Mouse (Mus musculus) olfactory bulb, adult 2 months (tissue): ENCODE data around the gene Nln.

Source experiments
- CTCF ChIP-seq: fragments of 200-500 bp; IDR thresholded peaks from 2 replicates; pipeline ENCODE4 v1.5.1; 2012; ENCODE audit warnings: low read depth, mild to moderate bottlenecking, low read length, moderate library complexity; ENCODE audit not compliant: insufficient read depth
- POLR2A ChIP-seq: fragments of 200-500 bp; IDR thresholded peaks from 2 replicates; pipeline ENCODE4 v1.6.1; 2012; ENCODE audit warnings: mild to moderate bottlenecking, low read depth, low read length, moderate library complexity; ENCODE audit not compliant: insufficient read depth

DNA sequence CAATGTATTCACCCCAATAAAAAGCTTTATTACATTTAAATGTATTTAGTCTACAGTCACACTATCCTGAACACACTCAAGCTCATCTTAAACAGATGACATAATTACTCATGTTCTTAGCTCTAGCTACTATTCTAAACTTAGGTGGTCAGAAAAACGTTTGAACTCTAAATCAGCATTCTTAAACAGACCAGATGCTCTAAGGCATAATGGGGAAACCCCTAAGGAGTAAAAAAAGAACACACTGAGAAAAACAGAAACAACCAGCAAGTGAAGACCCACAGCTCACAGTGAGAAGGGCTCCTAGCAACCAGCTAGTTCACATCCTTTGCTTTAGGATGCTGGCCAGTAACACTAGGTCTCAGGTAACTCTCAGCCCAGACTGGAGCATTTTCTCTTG is 17.7 kb downstream of the Nln start:
- TF ChIP-seq CTCF: no peak
- no peak for TF ChIP-seq POLR2A
